In the genomic region with DNA sequence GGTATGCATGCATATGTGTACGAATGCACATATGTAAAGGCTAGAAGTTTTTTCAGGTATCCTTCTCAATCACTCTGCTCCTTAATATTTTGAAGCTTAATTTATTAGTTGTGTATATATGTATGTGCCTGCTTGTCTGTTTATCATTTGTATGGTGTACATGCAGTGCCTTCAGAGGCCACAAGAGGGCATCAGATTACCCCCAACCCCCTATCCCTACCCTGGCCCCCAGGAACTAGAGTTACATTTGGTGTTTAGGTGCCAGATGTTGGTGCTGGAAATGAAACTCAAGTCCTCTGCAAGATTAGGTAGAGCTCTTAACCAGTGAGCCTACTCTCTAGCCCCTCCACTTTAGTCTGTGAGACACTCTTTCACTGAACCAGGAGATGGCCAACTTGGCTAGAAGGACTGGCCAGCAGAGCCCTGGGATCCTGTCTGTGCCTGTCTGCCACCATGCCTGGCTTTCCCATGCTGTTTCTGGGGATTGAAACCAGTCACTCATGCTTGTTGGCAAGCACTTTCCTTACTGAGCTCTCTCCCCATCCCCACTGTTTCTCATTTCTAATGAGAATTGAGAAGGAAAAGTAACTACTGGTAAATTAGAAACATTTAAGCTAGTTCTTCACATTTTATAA, we compare ENCODE assay signal across 11 mouse cellular contexts.
DNase-seq lines count a peak whose midpoint lies in the region; ATAC-seq and TF ChIP-seq lines count a peak whose summit lies in the region.
"Had no signal": no experiment of that assay in that cellular context is flagged by ENCODE, and none has a peak within 500 bp of the region (broad histone marks: within the 10 kb centered on the region; RNA-seq: fewer than 3 reads in every experiment).

No protein-coding gene starts in this region.

- intact Hi-C loops in left cerebral cortex, postnatal 14 days (cut with DNase I), result no loop called here

- H3K9ac ChIP-seq in hindbrain, postnatal 0 days (replicated peaks; ENCODE audit: low read length), result no peak overlapping the region
- no peak overlapping the region for H3K9ac ChIP-seq in hindbrain, embryonic 13.5 days
- H3K9ac ChIP-seq: hindbrain, embryonic 15.5 days had no signal

- ATAC-seq in hindbrain, postnatal 0 days, result no peak
- ATAC-seq in hindbrain, embryonic 13.5 days (ENCODE audit: low FRiP score), result no peak
- no peak for ATAC-seq in erythroid progenitor cell, adult 5-6 weeks (replicated peaks; ENCODE audit: low FRiP score, poor library complexity, severe bottlenecking)

- peaks cover 3% of the 10 kb centered on the region; the same call in 1 of the 2 replicates for H3K36me3 ChIP-seq in hindbrain, postnatal 0 days (ENCODE audit: insufficient read depth, low read length)
- H3K36me3 ChIP-seq in hindbrain, embryonic 13.5 days, result peaks cover 9% of the 10 kb centered on the region
- H3K36me3 ChIP-seq in E14TG2a.4 (ENCODE audit: insufficient read depth, low read length), result no peaks in the 10 kb centered on the region
- peaks cover 11% of the 10 kb centered on the region for H3K36me3 ChIP-seq in embryonic facial prominence, embryonic 10.5 days (replicated peaks)

- no peak for DNase-seq in hindbrain, postnatal 0 days (ENCODE audit: low spot score)
- peak; percentile 34 for DNase-seq in 3T3-L1 (ENCODE audit: low read depth, low spot score)
- DNase-seq in embryonic facial prominence, embryonic 10.5 days (ENCODE audit: low spot score), result peak; percentile 17
- no peak for DNase-seq in left cerebral cortex, postnatal 14 days (ENCODE audit: low spot score in 2 of 2)
- no peak for DNase-seq in urinary bladder, postnatal 36 days (ENCODE audit: low spot score in 2 of 2)
- DNase-seq: spleen, adult 18-20 months had no signal

- no peak overlapping the region for H3K4me2 ChIP-seq in hindbrain, postnatal 0 days (ENCODE audit: low read depth, low read length)
- H3K4me2 ChIP-seq in hindbrain, embryonic 13.5 days, result no peak overlapping the region
- H3K4me2 ChIP-seq: hindbrain, embryonic 15.5 days had no signal

- no peak overlapping the region for H3K4me3 ChIP-seq in hindbrain, postnatal 0 days (ENCODE audit: low read length)
- no peak overlapping the region for H3K4me3 ChIP-seq in hindbrain, embryonic 13.5 days
- H3K4me3 ChIP-seq in E14TG2a.4 (replicated peaks; ENCODE audit: low read length), result no peak overlapping the region
- H3K4me3 ChIP-seq in embryonic facial prominence, embryonic 10.5 days, result no peak overlapping the region
- H3K4me3 ChIP-seq: erythroblast, embryonic 14.5 days; hindbrain, embryonic 15.5 days had no signal

- peak; percentile 56 for TF ChIP-seq CTCF in hindbrain, postnatal 0 days (IDR thresholded peaks at IDR 0.05; ENCODE audit: low read depth)
- peak; percentile 95 for TF ChIP-seq CTCF in E14TG2a.4 (conservative IDR thresholded peaks at IDR 0.05; ENCODE audit: low read length)

- H3K27ac ChIP-seq in hindbrain, postnatal 0 days, result no peak overlapping the region
- no peak overlapping the region for H3K27ac ChIP-seq in hindbrain, embryonic 13.5 days
- no peak overlapping the region for H3K27ac ChIP-seq in embryonic facial prominence, embryonic 10.5 days (replicated peaks)
- H3K27ac ChIP-seq: hindbrain, embryonic 15.5 days had no signal

- no peaks in the 10 kb centered on the region for H3K27me3 ChIP-seq in hindbrain, postnatal 0 days (ENCODE audit: insufficient read depth, low read length)
- H3K27me3 ChIP-seq in hindbrain, embryonic 13.5 days, result no peaks in the 10 kb centered on the region
- H3K27me3 ChIP-seq in E14TG2a.4 (ENCODE audit: insufficient read depth, low read length), result no peaks in the 10 kb centered on the region
- H3K27me3 ChIP-seq in embryonic facial prominence, embryonic 10.5 days (replicated peaks; ENCODE audit: low read depth, poor library complexity, severe bottlenecking), result no peaks in the 10 kb centered on the region
- H3K27me3 ChIP-seq: hindbrain, embryonic 15.5 days had no signal

- H3K9me3 ChIP-seq in hindbrain, postnatal 0 days (ENCODE audit: low read length), result no peaks in the 10 kb centered on the region
- H3K9me3 ChIP-seq in hindbrain, embryonic 13.5 days, result no peaks in the 10 kb centered on the region
- H3K9me3 ChIP-seq in E14TG2a.4 (ENCODE audit: low read length), result no peaks in the 10 kb centered on the region
- no peaks in the 10 kb centered on the region for H3K9me3 ChIP-seq in embryonic facial prominence, embryonic 10.5 days
- H3K9me3 ChIP-seq: hindbrain, embryonic 15.5 days had no signal

- H3K4me1 ChIP-seq in hindbrain, postnatal 0 days (ENCODE audit: insufficient read depth, low read length), result no peaks in the 10 kb centered on the region
- H3K4me1 ChIP-seq in hindbrain, embryonic 13.5 days (replicated peaks), result no peaks in the 10 kb centered on the region
- no peaks in the 10 kb centered on the region for H3K4me1 ChIP-seq in E14TG2a.4 (replicated peaks; ENCODE audit: low read depth, low read length)
- H3K4me1 ChIP-seq in embryonic facial prominence, embryonic 10.5 days, result no peaks in the 10 kb centered on the region
- H3K4me1 ChIP-seq: hindbrain, embryonic 15.5 days had no signal

- 92% methylated on average over 1 of the region's 1 CpGs for WGBS in hindbrain, postnatal 0 days
- WGBS in hindbrain, embryonic 13.5 days, result 77% methylated on average over 1 of the region's 1 CpGs
- 78% methylated on average over 1 of the region's 1 CpGs for WGBS in embryonic facial prominence, embryonic 10.5 days

Comparison
In these comparisons a context has a peak if more than half of its experiments do, and no peak if none do; other contexts are left out.
1. DNase-seq: peak in 3T3-L1 (single experiment) and embryonic facial prominence, embryonic 10.5 days (single experiment); none in hindbrain, postnatal 0 days (single experiment), left cerebral cortex, postnatal 14 days (0 of 2) and urinary bladder, postnatal 36 days (0 of 2).